Mouse (Mus musculus) spleen, adult 2 months (tissue): ENCODE data around the gene Ktn1. TPM values are rescaled to one million over a fixed set of nuclear protein-coding genes. Genes with fewer than 3 reads are reported as not detected.

Experiments used
- DNase-seq, 2 experiments: peaks; one replicate each; pipeline versions ENCODE4 v3.0.0 to v3.0.0-alpha.2; 2012 to 2021; ENCODE audit warnings: low spot score in 2 of 2, low read depth in 1 of 2
- H3K27ac ChIP-seq: fragments of 200-500 bp; 2 replicates; pipeline ENCODE4 v1.5.1; 2012; ENCODE audit warnings: low read length, inconsistent platforms; ENCODE audit not compliant: insufficient read depth
- H3K27me3 ChIP-seq: fragments of 200-500 bp; 2 replicates; pipeline ENCODE4 v1.6.1; 2012; ENCODE audit warnings: mild to moderate bottlenecking, moderate library complexity, low read length, inconsistent platforms; ENCODE audit not compliant: control insufficient read depth, insufficient read depth
- H3K36me3 ChIP-seq: fragments of 200-500 bp; 2 replicates; pipeline ENCODE4 v1.6.1; 2012; ENCODE audit warnings: mild to moderate bottlenecking, low read length, inconsistent platforms; ENCODE audit not compliant: control insufficient read depth, insufficient read depth
- H3K4me1 ChIP-seq: fragments of 200-500 bp; 2 replicates; pipeline ENCODE4 v1.6.1; 2011; ENCODE audit warnings: inconsistent platforms; ENCODE audit not compliant: control insufficient read depth, insufficient read depth, insufficient read length
- H3K4me3 ChIP-seq: fragments of 200-500 bp; 2 replicates; pipeline ENCODE4 v1.5.1; 2011; ENCODE audit warnings: mild to moderate bottlenecking, inconsistent platforms; ENCODE audit not compliant: insufficient read depth, insufficient read length; ENCODE audit errors: extremely low read depth
- CTCF ChIP-seq: fragments of 200-500 bp; IDR thresholded peaks from 2 replicates; pipeline ENCODE4 v1.5.1; 2011; ENCODE audit warnings: mild to moderate bottlenecking, inconsistent platforms; ENCODE audit not compliant: insufficient read depth, insufficient read length, insufficient replicate concordance; ENCODE audit errors: extremely low read depth
- POLR2A ChIP-seq: fragments of 200-500 bp; IDR thresholded peaks from 2 replicates; pipeline ENCODE4 v1.6.1; 2011; ENCODE audit warnings: low read depth, low read length, inconsistent platforms
- WGBS: fragments of 180-500 bp; shearing (Covaris S2); methylation state at CpG from one replicate; pipeline ENCODE4 v1.1.7; 2018; 5-methylcytosine and 5-hydroxymethylcytosine counted together
- polyA plus RNA-seq: library from polyadenylated mRNA; depleted of rRNA; stranded (reverse); fragments of >200 nt; gene quantifications from 2 replicates; pipeline ENCODE4 v1.2.3, GENCODE M21; 2012

Gene Ktn1
- polyA plus RNA-seq, 1 experiment = 4.7 TPM

DNA sequence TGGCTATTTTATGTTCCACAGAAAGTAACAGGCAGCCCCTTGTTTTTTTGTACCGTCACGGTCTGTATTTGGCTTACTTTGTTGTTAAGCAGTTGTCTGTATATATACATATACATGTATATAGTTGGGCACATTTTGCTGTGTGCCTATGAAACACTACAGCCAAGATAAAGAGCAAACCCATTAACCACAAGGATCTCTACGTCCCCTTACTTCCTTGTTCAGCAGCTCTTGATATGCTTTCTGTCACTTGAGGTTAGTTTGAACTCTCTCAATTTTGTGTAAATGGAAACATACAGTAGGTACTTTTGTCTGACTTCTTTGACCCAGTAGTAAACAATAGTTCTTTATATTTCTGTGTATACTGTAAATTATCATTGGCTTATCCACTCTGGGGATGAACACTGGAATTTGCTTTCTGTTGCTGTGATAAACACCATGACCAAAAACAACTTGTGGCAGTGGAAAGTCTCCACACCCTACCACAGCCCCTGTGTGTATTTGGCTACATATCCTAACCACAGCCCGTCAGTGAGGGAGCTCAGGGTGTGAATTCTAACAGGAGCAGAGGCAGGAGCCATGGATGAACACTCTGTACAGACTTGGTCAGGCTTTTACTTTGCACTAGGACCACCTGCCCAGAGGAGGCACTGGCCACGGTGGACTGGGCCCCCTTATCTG is 92.2 kb downstream of the Ktn1 start:
- Histone ChIP-seq H3K27ac (no peak overlapping the region), H3K4me1 (no peaks in the 10 kb centered on the region), H3K4me3 (no peak overlapping the region), H3K27me3 (no peaks in the 10 kb centered on the region), H3K36me3 (peaks cover 7% of the 10 kb centered on the region; the same call in 1 of the 2 replicates)
- DNase-seq = no peak
- 77% methylated on average over 5 of the region's 5 CpGs for WGBS
- TF ChIP-seq POLR2A (no peak), CTCF (no peak)

DNA sequence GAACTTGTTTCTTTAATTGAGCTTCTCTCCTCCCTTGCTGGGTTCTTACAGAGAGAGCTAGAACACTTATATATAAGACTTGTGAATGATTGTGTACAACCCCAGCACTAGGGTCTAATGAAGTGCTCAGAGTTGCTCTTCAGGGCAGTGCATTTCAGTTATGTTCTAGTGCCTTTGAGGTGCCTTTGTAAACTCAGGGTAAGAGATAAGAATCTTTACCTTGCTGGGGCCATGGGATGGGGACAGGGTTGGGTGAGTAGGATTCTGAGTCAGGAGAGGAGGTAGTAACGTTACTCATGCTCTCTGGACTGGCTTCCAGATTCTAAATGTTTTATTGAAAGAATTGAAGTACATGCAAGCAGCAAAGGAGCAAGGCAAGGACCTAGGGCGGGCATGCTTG is 92.8 kb downstream of the Ktn1 start:
- no peaks in the 10 kb centered on the region for H3K4me1 ChIP-seq
- no peak for TF ChIP-seq CTCF
- no peak for TF ChIP-seq POLR2A
- 87% methylated on average over 2 of the region's 2 CpGs for WGBS
- no peak overlapping the region for H3K4me3 ChIP-seq
- H3K27me3 ChIP-seq = no peaks in the 10 kb centered on the region
- peaks cover 5% of the 10 kb centered on the region; the same call in 1 of the 2 replicates for H3K36me3 ChIP-seq
- no peak for DNase-seq
- H3K27ac ChIP-seq = no peak overlapping the region

DNA sequence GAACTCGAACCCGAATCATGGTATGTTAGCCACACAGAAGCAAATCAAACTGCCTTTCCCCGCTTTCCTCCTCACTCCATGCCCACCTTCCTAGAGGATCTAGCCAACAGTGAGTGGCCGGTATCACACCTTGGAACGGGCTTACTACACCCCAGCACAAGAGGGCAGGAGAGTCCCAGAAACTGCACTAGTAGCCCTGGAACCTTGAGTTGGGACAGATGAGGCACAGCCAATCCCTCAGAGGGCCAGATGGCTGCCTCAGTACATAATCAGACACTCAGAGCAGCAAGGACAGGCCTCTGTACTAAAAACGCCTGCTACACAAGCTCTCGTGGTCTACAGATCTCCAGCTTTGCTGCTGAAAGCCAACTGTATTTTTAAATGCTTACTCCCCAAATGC is 94.4 kb downstream of the Ktn1 start:
- H3K27ac ChIP-seq = no peak overlapping the region
- DNase-seq = no peak
- WGBS = 89% methylated on average over 7 of the region's 7 CpGs

DNA sequence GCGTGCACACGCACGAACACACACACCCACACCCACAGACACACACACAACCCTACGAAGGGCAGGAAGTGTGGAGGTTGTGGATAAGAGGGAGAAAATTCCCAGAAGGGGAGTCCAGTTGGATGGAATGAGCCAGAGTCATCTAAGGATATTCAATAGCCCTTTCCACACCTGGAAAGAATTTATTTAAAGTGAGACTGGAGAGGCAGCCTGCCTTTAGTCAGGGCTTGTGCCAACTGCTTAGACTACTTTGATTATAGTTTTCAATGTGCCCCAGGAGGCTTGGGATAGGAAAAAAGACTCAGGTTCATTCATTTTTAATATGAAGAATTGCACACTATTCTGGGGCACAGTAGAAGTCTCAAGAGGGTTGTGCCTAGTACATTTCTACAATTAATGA is 96.8 kb downstream of the Ktn1 start:
- Histone ChIP-seq H3K4me1 (no peaks in the 10 kb centered on the region), H3K27ac (no peak overlapping the region), H3K4me3 (no peak overlapping the region), H3K36me3 (peaks cover 2% of the 10 kb centered on the region; the same call in 1 of the 2 replicates), H3K27me3 (no peaks in the 10 kb centered on the region)
- no peak for DNase-seq
- no peak for TF ChIP-seq POLR2A
- no peak for TF ChIP-seq CTCF
- 94% methylated on average over 4 of the region's 4 CpGs for WGBS

More for the DNA sequence above, 94.4 kb downstream of the Ktn1 start:
- H3K4me3 ChIP-seq = no peak overlapping the region
- no peaks in the 10 kb centered on the region for H3K4me1 ChIP-seq
- H3K27me3 ChIP-seq = no peaks in the 10 kb centered on the region
- no peak for TF ChIP-seq CTCF
- TF ChIP-seq POLR2A = no peak
- peaks cover 5% of the 10 kb centered on the region; the same call in 1 of the 2 replicates for H3K36me3 ChIP-seq

DNA sequence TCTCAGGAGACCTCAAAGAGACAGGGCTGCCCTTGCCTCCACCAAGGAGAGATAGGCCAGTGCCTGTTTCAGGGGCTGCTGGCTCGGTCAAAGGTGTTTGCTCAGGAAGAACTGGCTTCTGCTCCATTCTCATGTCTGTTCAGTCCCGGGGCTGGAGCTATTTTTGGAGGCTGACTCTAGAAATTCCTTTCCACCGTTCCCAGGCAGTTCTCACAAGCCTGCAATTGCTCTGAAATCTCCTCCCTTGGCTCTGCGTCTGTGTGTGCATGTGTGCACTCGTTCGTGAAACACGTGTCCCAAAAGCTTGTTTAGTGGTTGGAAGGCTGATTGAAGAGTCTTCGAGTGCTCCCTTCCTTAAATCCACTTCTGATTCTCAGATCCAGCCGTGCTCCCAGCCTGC is 99.3 kb downstream of the Ktn1 start:
- 76% methylated on average over 9 of the region's 9 CpGs for WGBS
- no peaks in the 10 kb centered on the region for H3K4me1 ChIP-seq
- TF ChIP-seq CTCF (no peak), POLR2A (no peak)
- DNase-seq = no peak
- H3K36me3 ChIP-seq = no peaks in the 10 kb centered on the region
- H3K27me3 ChIP-seq = no peaks in the 10 kb centered on the region
- H3K27ac ChIP-seq = no peak overlapping the region
- H3K4me3 ChIP-seq = no peak overlapping the region

DNA sequence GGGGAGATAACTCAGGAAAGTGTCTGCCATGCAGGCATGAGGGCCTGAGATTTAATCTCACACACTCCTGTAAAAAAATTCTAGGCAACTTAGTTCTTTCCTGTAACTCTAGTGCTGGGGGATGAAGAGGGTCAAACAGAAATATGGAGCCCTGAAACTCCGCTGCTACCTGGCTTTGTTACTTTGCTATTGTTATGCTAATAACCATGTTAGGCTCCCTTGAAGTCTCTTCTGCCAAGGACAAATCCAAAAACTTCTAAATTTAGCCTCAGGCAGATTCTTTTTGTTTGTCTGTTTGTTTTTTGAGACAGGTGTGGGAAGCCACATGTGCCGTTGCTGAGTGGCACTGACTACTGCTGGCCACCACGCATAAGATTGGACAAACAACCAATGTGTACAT is 100.5 kb downstream of the Ktn1 start:
- H3K27me3 ChIP-seq = no peaks in the 10 kb centered on the region
- TF ChIP-seq POLR2A (no peak), CTCF (no peak)
- no peak overlapping the region for H3K4me3 ChIP-seq
- no peak for DNase-seq
- no peaks in the 10 kb centered on the region for H3K4me1 ChIP-seq
- WGBS = 92% methylated on average over 3 of the region's 3 CpGs
- no peaks in the 10 kb centered on the region for H3K36me3 ChIP-seq
- no peak overlapping the region for H3K27ac ChIP-seq
